Mouse (Mus musculus) liver, embryonic 16.5 days (tissue): ENCODE data around the gene Hspa1l. TPM values are rescaled to one million over a fixed set of nuclear protein-coding genes. Genes with fewer than 3 reads are reported as not detected.
A peak's percentile ranks its signal among the peaks of the same experiment; 100 is the strongest.
"Not testable (repeated sequence)": the region's sequence is repeated elsewhere in the genome, so short reads cannot be mapped to it uniquely, and the experiment has no call there.

Experiments used
- ATAC-seq: fragments of 200-750 bp; cut with Nextera tagmentation; 2 replicates; pipeline ENCODE4 v1.8.0; 2017; ENCODE audit warnings: low read depth, mild to moderate bottlenecking, moderate number of reproducible peaks, moderate library complexity
- H3K27ac ChIP-seq: fragments of 300-500 bp; sonication (generic); 2 replicates; pipeline ENCODE4 v1.5.1; 2014; ENCODE audit warnings: mild to moderate bottlenecking, low read length
- H3K27me3 ChIP-seq: fragments of 300-500 bp; sonication (generic); 2 replicates; pipeline ENCODE4 v1.6.1; 2014; ENCODE audit warnings: low read depth, low read length, mixed read lengths; ENCODE audit not compliant: control insufficient read depth, insufficient read depth
- H3K36me3 ChIP-seq: fragments of 300-500 bp; sonication (generic); 2 replicates; pipeline ENCODE4 v1.6.1; 2014; ENCODE audit warnings: mild to moderate bottlenecking; ENCODE audit not compliant: control insufficient read depth, insufficient read depth
- H3K4me1 ChIP-seq: fragments of 300-500 bp; sonication (generic); 2 replicates; pipeline ENCODE4 v1.6.1; 2014; ENCODE audit warnings: low read depth, low read length, mixed read lengths; ENCODE audit not compliant: control insufficient read depth
- H3K4me2 ChIP-seq: fragments of 300-500 bp; sonication (generic); 2 replicates; pipeline ENCODE4 v1.6.1; 2014; ENCODE audit warnings: low read depth, low read length, mixed read lengths
- H3K4me3 ChIP-seq: fragments of 300-500 bp; sonication (generic); 2 replicates; pipeline ENCODE4 v1.5.1; 2014; ENCODE audit warnings: low read depth, mild to moderate bottlenecking, low read length
- H3K9ac ChIP-seq: fragments of 300-500 bp; sonication (generic); 2 replicates; pipeline ENCODE4 v1.6.1; 2014; ENCODE audit warnings: low read depth, low read length
- H3K9me3 ChIP-seq: fragments of 300-500 bp; sonication (generic); replicated peaks from 2 replicates; pipeline ENCODE4 v1.6.1; 2016; ENCODE audit warnings: low read length; ENCODE audit not compliant: control insufficient read depth
- WGBS: fragments of 180-500 bp; shearing (Covaris S2); extraction: QIAGEN DNeasy Blood & Tissue Kit; methylation state at CpG from one replicate; pipeline ENCODE4 v1.1.7; 2014; ENCODE audit not compliant: insufficient replicate concordance; 5-methylcytosine and 5-hydroxymethylcytosine counted together
- polyA plus RNA-seq: library from polyadenylated mRNA; unstranded; fragments of >200 nt; fragmentation: Nextera tagmentation; extraction: Ambion mirVana; gene quantifications from 2 replicates; pipeline ENCODE4 v1.2.1, GENCODE M21; 2015

Hspa1l gene
- polyA plus RNA-seq, 1 experiment from 2014 or later: 0.27 TPM

DNA sequence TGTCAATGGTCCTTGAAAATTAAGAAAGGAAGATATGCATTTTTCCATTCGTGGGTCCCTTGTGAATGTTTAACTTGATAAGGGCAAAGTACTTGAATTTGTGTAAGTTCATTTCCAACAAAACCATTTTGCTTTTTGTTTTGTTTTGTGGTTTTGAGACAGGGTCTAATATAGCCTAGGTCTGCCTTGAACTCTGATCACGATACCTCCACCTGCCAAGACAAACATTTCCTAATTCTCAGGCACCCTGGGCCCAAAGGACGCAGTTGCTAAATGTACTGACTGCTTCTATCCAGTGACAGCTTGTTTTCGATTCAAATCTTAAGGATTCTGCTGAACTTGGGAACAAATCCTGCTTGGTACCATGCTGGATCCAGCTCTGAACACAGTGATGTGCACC, 7.1 kb downstream of the Hspa1l start:
- H3K4me1 ChIP-seq: peaks cover 24% of the 10 kb centered on the region
- ATAC-seq: no peak
- peak overlapping the region; percentile 8; the same call in 1 of the 2 replicates for H3K27ac ChIP-seq
- no peak overlapping the region for H3K9ac ChIP-seq
- 72% methylated on average over 4 of the region's 4 CpGs for WGBS
- no peaks in the 10 kb centered on the region for H3K9me3 ChIP-seq
- no peak overlapping the region for H3K4me2 ChIP-seq
- H3K4me3 ChIP-seq: no peak overlapping the region
- H3K36me3 ChIP-seq: no peaks in the 10 kb centered on the region
- no peaks in the 10 kb centered on the region for H3K27me3 ChIP-seq

GRCm38 (mm10) chr17:34980655-34981054, 8.2 kb downstream of the Hspa1l start:
- ATAC-seq: no peak
- Histone ChIP-seq H3K36me3 (peaks cover 8% of the 10 kb centered on the region), H3K9ac (peak overlapping the region; percentile 89), H3K27ac (peak overlapping the region; percentile 96), H3K4me1 (peaks cover 27% of the 10 kb centered on the region), H3K4me3 (peak overlapping the region; percentile 91), H3K27me3 (no peaks in the 10 kb centered on the region), H3K4me2 (peak overlapping the region; percentile 86), H3K9me3 (no peaks in the 10 kb centered on the region)
- 15% methylated on average over 2 of the region's 2 CpGs for WGBS

DNA sequence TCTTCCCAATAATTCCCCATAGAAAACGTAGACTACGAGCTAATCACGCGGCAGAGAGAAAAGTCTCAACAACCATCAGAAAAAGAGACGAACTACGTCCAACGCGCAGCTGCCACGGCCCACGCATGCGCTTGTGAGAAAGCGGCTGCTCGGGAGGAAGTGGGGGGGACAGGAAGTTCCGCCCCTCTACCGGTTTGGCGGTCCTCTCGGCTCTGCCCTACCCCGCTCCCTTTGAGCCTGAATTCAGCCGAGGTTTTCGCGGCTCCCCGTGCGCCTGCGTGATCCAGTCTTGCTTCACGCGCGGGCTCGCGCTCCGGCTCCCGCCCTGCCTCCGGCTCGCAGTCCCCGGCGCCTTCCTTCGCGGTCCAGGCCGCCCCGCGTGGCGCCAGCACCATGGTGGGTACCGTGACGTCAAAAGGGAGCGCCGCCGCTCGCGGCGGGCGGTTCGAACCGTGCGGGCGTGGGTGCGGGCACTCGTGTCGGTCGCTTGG, 9.2 kb downstream of the Hspa1l start, which contains the start of gene Lsm2:
TSS of gene Lsm2 (plus strand) at position 173 of the 491 bp plus-strand sequence.
- peak; percentile 93 for ATAC-seq
- peak within 1 kb of the TSS; percentile 96 for H3K27ac ChIP-seq
- under 1% methylated on average over 58 of the region's 58 CpGs for WGBS
- peak within 1 kb of the TSS; percentile 91 for H3K4me3 ChIP-seq
- peaks cover 27% of the 10 kb centered on the region for H3K4me1 ChIP-seq
- peak within 1 kb of the TSS; percentile 89 for H3K9ac ChIP-seq
- H3K4me2 ChIP-seq: peak within 1 kb of the TSS; percentile 86
- no peaks in the 10 kb centered on the region for H3K27me3 ChIP-seq
- peaks cover 17% of the 10 kb centered on the region for H3K36me3 ChIP-seq
- no peaks in the 10 kb centered on the region for H3K9me3 ChIP-seq

DNA sequence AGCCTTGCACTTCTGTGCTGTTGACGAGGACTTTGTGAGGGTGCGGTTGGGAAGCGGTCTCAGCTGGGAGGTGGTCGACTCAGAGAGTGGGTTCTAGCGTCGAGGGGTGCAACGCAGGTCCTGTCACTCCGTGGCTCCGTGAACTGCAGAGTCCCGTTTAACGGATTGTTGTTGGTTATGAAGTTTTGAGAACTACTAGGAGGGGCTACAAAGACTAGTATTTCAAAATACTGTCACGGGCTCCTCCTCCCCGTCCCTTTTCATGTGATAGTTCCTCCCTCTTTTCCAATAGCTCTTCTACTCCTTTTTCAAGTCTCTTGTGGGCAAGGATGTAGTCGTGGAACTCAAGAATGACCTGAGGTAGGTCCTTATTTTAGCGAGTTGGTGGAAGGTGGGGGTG, 9.8 kb downstream of the Hspa1l start:
- WGBS: 0% methylated on average over 15 of the region's 15 CpGs

GRCm38 (mm10) chr17:34984218-34984617, 11.7 kb downstream of the Hspa1l start:
- 52% methylated on average over 2 of the region's 2 CpGs for WGBS
- H3K36me3 ChIP-seq: peaks cover 17% of the 10 kb centered on the region
- no peaks in the 10 kb centered on the region for H3K27me3 ChIP-seq
- ATAC-seq: no peak
- no peak overlapping the region for H3K9ac ChIP-seq
- H3K9me3 ChIP-seq: no peaks in the 10 kb centered on the region
- H3K4me1 ChIP-seq: peaks cover 27% of the 10 kb centered on the region
- H3K27ac ChIP-seq: no peak overlapping the region
- H3K4me2 ChIP-seq: no peak overlapping the region
- no peak overlapping the region for H3K4me3 ChIP-seq

More for the DNA sequence above, 9.8 kb downstream of the Hspa1l start:
- peaks cover 17% of the 10 kb centered on the region for H3K36me3 ChIP-seq
- H3K9me3 ChIP-seq: no peaks in the 10 kb centered on the region
- peak overlapping the region; percentile 91 for H3K4me3 ChIP-seq
- peaks cover 27% of the 10 kb centered on the region for H3K4me1 ChIP-seq
- peak overlapping the region; percentile 89 for H3K9ac ChIP-seq
- ATAC-seq: peak; percentile 30
- no peaks in the 10 kb centered on the region for H3K27me3 ChIP-seq
- peak overlapping the region; percentile 96 for H3K27ac ChIP-seq
- peak overlapping the region; percentile 86 for H3K4me2 ChIP-seq

DNA sequence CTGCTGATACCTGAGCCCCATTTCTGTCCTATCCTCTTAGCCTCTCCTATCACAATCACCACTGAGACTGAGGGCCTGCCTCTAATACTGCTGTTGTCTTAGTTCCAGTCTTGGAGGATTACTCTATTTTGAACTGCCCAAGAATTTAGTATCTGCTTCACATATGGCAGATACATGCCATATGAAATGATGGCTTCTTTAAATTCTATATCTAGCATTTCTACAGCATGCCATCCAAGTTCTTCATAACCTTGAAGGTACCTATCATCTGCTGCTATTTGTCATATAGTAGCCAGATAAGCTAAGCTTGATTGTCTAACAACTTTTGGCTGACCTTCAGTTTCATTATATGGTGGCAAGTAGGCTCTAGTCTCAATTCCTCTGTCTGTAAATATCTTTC, 22.2 kb downstream of the Hspa1l start:
- H3K36me3 ChIP-seq: peaks cover 16% of the 10 kb centered on the region
- no peaks in the 10 kb centered on the region for H3K9me3 ChIP-seq
- no peak overlapping the region for H3K4me2 ChIP-seq
- H3K27ac ChIP-seq: no peak overlapping the region
- peaks cover 28% of the 10 kb centered on the region for H3K4me1 ChIP-seq
- no peak for ATAC-seq
- no peak overlapping the region for H3K4me3 ChIP-seq
- no peaks in the 10 kb centered on the region for H3K27me3 ChIP-seq
- no peak overlapping the region for H3K9ac ChIP-seq

GRCm38 (mm10) chr17:34995192-34995591, 22.7 kb downstream of the Hspa1l start:
- not testable (repeated sequence) for H3K27me3 ChIP-seq, H3K9ac ChIP-seq, H3K4me3 ChIP-seq, ATAC-seq, H3K27ac ChIP-seq, H3K9me3 ChIP-seq, H3K4me2 ChIP-seq
- WGBS: 80% methylated on average over 4 of the region's 4 CpGs
- H3K4me1 ChIP-seq: peaks cover 28% of the 10 kb centered on the region
- H3K36me3 ChIP-seq: peaks cover 16% of the 10 kb centered on the region

GRCm38 (mm10) chr17:34995927-34996326, 23.4 kb downstream of the Hspa1l start:
- Histone ChIP-seq H3K36me3 (peaks cover 10% of the 10 kb centered on the region), H3K4me1 (peaks cover 28% of the 10 kb centered on the region)
- not testable (repeated sequence) for ATAC-seq, H3K27ac ChIP-seq, H3K4me3 ChIP-seq, H3K9ac ChIP-seq, H3K9me3 ChIP-seq, H3K27me3 ChIP-seq, H3K4me2 ChIP-seq
- 79% methylated on average over 4 of the region's 4 CpGs for WGBS

DNA sequence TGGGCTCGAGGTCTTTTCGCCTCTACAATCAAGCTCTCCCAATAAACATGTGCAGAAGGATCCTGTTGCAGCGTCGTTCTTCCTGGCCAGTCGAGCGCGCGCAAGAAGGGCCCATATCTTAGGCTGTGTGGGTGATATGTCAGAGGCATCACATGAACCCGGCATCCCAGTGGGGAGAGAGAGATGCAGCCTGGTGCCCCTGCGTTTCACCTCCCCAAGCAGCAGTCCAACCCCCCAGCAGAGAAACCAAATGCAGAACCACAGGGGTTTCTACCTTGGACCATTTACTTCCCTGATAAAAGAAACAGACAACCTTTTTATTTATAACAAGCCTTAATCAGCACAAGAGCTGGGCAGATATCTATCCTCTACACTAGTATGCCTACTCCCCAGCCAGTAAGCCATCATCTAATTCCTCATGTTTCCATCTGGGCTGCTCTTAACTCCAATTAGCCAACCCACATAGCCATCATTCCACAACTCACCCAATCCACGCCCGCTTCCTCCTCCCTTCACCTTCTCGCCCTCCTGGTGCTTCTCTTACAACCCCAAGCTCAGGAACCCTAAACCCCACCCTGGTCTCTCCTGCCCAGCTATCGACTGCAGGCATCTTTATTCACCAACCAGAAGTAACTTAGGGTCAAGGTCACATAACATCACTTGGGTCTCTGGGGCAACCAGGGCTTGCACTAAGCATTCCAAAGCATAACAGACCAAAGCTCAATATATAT, 24.1 kb downstream of the Hspa1l start:
- peak overlapping the region; percentile 82 for H3K4me3 ChIP-seq
- H3K27me3 ChIP-seq: no peaks in the 10 kb centered on the region
- no peak for ATAC-seq
- WGBS: 68% methylated on average over 12 of the region's 14 CpGs
- H3K9ac ChIP-seq: peak overlapping the region; percentile 29; the same call in 1 of the 2 replicates
- no peaks in the 10 kb centered on the region for H3K9me3 ChIP-seq
- H3K4me1 ChIP-seq: peaks cover 28% of the 10 kb centered on the region
- peak overlapping the region; percentile 95 for H3K4me2 ChIP-seq
- peaks cover 10% of the 10 kb centered on the region for H3K36me3 ChIP-seq
- H3K27ac ChIP-seq: peak overlapping the region; percentile 51
